Mouse (Mus musculus) liver, embryonic 12.5 days (tissue): ENCODE measurements around the gene Gm49661. TPM values are rescaled to one million over a fixed set of nuclear protein-coding genes. Genes with fewer than 3 reads are reported as not detected.

ENCODE experiments used
- microRNA-seq: library from miRNA; unstranded; fragments of <30 nt; microRNA quantifications from one replicate; pipeline ENCODE4, GENCODE M21; 2017
- polyA plus RNA-seq: library from polyadenylated mRNA; unstranded; fragments of >200 nt; fragmentation: Nextera tagmentation; extraction: Ambion mirVana; gene quantifications from 2 replicates; pipeline ENCODE4 v1.2.1, GENCODE M21; 2016

The Gm49661 gene
- polyA plus RNA-seq, 1 experiment from 2014 or later: not detected

Small RNA genes within 50 kb of the gene (microRNA-seq; reads per million reads assigned to microRNA genes)
- not detected for gene Gm24197

Other genes starting within 250 kb of the Gm49661 start
- gene G430095P16Rik, start 246.4 kb downstream of the Gm49661 start, polyA plus RNA-seq: 11.0 and 12.0 TPM in 2 replicates
- gene Nfix, start 169.1 kb downstream of the Gm49661 start, polyA plus RNA-seq: 2.8 and 2.9 TPM in 2 replicates
- gene Dand5, start 146.6 kb downstream of the Gm49661 start, polyA plus RNA-seq: 3.4 and 4.3 TPM in 2 replicates
- gene Gadd45gip1, start 137.9 kb downstream of the Gm49661 start, polyA plus RNA-seq: 69.9 and 71.0 TPM in 2 replicates
- 274 and 281 TPM in 2 replicates for gene Rad23a, start 128.8 kb downstream of the Gm49661 start, polyA plus RNA-seq
- gene Calr, start 122.5 kb downstream of the Gm49661 start, polyA plus RNA-seq: 590 and 610 TPM in 2 replicates
- gene Farsa, start 112.4 kb downstream of the Gm49661 start, polyA plus RNA-seq: 96.3 and 98.6 TPM in 2 replicates
- 110 TPM in 2 replicates for gene Syce2, start 97.3 kb downstream of the Gm49661 start, polyA plus RNA-seq
- gene Gcdh, start 75.5 kb downstream of the Gm49661 start, polyA plus RNA-seq: 41.1 and 44.3 TPM in 2 replicates
- 517 and 552 TPM in 2 replicates for gene Klf1, start 67.5 kb downstream of the Gm49661 start, polyA plus RNA-seq
- gene Dnase2a, start 60.9 kb downstream of the Gm49661 start, polyA plus RNA-seq: 10.8 and 11.4 TPM in 2 replicates
- gene Mast1, start 32.1 kb downstream of the Gm49661 start, polyA plus RNA-seq: 0.18 TPM in 2 replicates
- gene Rtbdn, start 22.4 kb downstream of the Gm49661 start, polyA plus RNA-seq: 0.39 and 0.60 TPM in 2 replicates
- 1,859 and 1,895 TPM in 2 replicates for gene Prdx2, start 154 bp upstream of the Gm49661 start, polyA plus RNA-seq
- gene Rnaseh2a, start 334 bp upstream of the Gm49661 start, polyA plus RNA-seq: 149 and 150 TPM in 2 replicates
- 18.0 and 18.3 TPM in 2 replicates for gene Junb, start 9.3 kb upstream of the Gm49661 start, polyA plus RNA-seq
- gene Hook2, start 21.2 kb upstream of the Gm49661 start, polyA plus RNA-seq: 10.8 and 10.9 TPM in 2 replicates
- not detected in 2 replicates for gene Best2, start 45.1 kb upstream of the Gm49661 start, polyA plus RNA-seq
- 85.8 and 87.3 TPM in 2 replicates for gene Asna1, start 55.8 kb upstream of the Gm49661 start, polyA plus RNA-seq
- 133 and 139 TPM in 2 replicates for gene Trir, start 57.4 kb upstream of the Gm49661 start, polyA plus RNA-seq
- gene Tnpo2, start 67.5 kb upstream of the Gm49661 start, polyA plus RNA-seq: 31.1 and 32.3 TPM in 2 replicates
- gene Fbxw9, start 90.6 kb upstream of the Gm49661 start, polyA plus RNA-seq: 8.5 and 9.5 TPM in 2 replicates
- gene Gm5741, start 98.5 kb upstream of the Gm49661 start, polyA plus RNA-seq: 0.80 TPM in 1 of 2 replicates, not detected in the other
- 51.6 and 52.3 TPM in 2 replicates for gene Dhps, start 102.3 kb upstream of the Gm49661 start, polyA plus RNA-seq
- 80.1 and 87.7 TPM in 2 replicates for gene Wdr83os, start 111.3 kb upstream of the Gm49661 start, polyA plus RNA-seq
- gene Wdr83, start 111.9 kb upstream of the Gm49661 start, polyA plus RNA-seq: 30.8 and 33.1 TPM in 2 replicates
- 23.5 and 26.7 TPM in 2 replicates for gene Man2b1, start 113.8 kb upstream of the Gm49661 start, polyA plus RNA-seq
- gene Zfp791, start 153.7 kb upstream of the Gm49661 start, polyA plus RNA-seq: 0.35 and 0.66 TPM in 2 replicates
- gene Cks1brt, start 182.5 kb upstream of the Gm49661 start, polyA plus RNA-seq: not detected in 2 replicates